Mouse (Mus musculus) cerebellum, postnatal 4 days (tissue): ENCODE results near the gene Vcam1.

ENCODE experiments used
- DNase-seq, 2 experiments: peaks; one replicate each; pipeline ENCODE4 v3.0.0; 2022; ENCODE audit warnings: low spot score in 2 of 2, mixed read lengths in 1 of 2

Vcam1 gene

DNA sequence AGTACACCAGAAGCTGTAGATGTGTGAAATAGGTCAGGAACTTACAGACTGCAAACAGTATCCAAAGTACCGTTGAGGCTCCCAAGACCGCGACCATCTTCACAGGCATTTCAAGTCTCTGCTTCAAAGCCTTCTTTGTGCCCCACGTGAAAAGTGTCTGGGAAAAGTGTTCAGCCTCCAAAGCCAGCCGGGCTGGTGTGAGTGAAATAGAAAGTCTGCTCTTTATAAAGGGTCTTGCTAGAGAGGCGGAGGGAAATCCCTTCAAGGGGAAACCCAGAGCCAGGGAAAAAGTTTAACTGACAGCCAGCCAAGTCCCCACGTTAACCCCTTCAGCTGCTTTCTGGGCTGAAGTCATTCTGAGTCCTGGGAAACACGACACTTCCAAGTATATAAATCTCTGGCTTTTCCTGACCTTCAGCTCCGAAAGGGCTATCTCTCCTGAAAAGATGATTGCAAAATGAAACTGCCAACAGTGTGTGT is at the start of gene Vcam1:
Vcam1 (minus strand) TSS at position 430 of the 480 bp plus-strand sequence.
- peak; percentile 24 to 36 for DNase-seq

DNA sequence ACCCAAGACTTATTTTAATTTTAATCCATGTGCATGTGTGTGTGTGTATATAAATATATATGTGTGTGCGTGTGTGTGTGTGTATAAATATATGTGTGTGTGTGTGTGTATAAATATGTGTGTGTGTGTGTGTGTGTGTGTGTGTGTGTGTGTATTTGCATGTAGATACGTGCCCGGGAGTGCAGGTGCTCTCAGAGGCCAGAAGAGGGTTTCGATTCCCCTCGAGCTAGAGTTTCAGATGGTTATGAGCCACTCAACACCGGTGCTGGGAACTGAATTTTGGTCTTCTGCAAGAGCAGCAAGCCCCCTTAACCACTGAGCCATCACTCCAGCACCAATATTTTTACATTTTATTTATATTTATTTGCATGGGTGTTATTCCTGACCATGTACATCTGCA is 45.6 kb upstream of the Vcam1 start:
- no peak for DNase-seq

DNA sequence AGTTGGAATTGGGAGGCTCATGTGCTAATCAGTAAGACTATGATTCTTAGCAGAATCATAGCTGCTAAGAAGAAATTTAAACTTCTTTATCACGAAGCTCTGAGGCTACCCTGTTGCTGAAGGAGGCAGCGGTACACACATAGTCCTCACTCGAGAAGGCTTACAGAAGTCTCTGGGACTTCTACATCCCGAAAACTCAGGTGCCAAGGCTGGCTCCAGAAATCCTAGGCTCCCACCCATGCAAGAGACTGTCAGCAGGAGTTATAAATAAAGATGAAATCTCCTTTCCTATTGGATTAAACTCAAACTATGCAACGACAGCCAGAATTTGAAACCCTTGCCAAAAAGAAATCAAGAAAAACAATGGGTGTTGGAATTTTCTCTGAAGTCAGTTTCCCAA is 42.0 kb upstream of the Vcam1 start:
- DNase-seq: no peak

DNA sequence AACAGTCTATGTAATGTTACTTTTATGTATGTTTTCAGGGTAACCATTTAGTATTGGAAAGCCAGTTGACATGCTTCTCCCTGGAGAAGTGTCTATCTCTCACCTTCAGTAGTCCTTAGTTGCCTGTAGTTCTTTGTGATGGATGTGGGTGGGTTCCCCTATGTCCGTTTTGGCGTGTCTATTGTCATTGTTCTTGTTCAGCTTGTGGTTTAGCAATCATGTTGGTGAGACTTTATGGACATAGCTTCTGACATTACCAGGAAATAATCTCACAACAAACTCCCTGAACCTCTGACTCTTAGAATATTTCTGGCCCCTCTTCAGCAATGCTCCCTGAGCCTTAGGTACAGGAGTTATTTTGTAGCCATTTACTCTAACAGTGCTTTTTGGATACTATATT is 38.6 kb upstream of the Vcam1 start:
- no peak for DNase-seq

DNA sequence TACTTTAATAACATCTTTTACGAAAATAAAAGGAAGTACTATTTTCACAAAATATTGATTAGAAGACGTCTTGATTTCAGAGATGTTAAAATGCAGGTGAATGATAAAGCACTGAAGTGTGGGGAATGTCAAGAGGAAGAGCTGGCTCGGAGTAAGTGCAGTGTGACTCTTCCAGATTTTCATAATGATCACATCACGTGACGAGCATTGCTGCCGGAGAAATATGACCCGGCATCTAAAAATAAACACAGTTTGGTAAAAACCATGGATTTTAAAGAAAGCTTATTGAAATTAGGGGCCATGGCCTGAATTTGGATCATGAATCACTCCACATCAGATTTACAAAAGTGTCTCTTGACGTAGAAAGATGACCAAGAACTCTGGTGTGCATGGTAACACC is 36.8 kb upstream of the Vcam1 start:
- no peak for DNase-seq

DNA sequence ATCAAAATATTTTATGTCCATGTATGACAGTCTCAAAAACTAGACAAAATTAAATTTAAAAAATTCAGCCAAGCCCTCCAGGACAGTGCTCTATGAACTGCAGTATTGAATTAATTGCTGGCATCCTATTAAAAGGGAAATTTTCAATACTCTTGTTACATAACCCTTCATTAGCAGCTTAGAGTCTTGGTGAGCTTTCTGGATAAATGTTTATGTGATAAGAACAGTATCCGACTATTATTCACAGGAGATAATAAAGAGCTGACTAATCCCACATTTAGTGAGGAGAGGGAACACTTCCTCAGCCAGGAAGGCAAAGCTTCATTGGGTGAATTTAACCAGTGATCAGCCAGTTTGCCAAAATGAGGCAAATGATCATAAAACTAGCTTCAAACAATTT is 35.5 kb upstream of the Vcam1 start:
- DNase-seq: no peak

DNA sequence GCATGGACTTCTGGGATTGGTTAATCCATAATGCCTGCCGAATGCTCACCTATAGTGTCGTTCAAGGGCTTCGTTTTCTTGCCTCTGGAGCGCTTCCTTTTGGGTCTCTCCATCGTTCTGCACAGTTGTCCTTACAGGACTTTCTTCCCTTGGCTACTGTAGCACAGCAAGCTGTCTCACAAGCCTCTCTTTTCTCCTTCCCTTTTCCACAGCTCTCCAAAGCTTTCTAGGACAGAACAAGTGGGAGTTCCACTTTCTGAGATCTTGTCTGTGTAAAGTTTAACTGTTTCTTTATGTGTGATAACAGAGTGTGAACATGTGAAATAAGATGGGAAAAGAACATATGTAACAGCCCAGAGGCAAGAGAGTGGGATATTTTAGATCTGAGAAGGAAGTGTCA is 34.0 kb upstream of the Vcam1 start:
- DNase-seq: no peak

DNA sequence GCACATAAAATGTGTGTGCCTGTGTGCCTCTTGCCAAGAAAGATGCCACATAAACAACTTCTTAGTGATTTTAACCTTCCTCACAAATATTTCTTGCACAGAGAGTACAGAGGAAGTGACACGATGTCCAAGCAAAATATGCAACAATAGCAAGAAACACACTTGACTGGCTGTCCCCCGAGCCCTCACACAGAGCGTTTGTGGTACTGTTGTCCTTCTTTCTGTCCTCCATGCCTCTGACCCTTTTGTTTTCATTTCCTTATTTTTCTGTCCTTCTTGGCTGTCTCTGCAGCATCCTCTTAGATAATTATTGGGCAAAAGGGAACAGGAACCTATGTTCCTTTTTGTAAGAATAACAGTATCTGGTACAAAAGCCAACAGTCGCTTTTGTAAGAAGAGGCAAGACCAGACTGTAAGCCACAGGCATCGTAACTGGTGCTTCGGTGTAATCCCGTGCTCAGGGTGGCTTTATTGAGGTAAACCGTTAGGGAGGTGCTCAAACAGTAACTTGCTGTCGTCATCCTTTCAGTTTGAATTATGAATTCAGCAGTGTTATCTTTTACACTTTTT is 32.7 kb upstream of the Vcam1 start:
- DNase-seq: no peak

DNA sequence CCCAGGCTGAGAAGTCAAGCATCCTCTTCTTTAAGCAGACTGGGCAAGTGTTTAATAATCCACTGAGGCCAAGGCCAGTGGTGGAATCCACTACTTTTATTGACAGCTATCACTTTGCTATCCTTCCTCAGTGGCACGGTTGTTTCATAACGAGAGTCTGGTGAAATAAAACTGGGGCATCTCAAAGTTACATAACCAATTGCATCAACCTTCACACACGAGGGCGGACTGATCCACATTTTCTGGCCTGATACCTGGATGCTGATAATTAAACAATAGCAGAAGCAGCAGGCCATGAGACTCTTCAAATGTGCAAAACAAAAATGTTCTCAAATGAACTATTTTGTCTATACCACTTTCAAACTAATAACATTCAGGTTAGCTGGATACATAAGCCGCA is 29.9 kb upstream of the Vcam1 start:
- DNase-seq: no peak

DNA sequence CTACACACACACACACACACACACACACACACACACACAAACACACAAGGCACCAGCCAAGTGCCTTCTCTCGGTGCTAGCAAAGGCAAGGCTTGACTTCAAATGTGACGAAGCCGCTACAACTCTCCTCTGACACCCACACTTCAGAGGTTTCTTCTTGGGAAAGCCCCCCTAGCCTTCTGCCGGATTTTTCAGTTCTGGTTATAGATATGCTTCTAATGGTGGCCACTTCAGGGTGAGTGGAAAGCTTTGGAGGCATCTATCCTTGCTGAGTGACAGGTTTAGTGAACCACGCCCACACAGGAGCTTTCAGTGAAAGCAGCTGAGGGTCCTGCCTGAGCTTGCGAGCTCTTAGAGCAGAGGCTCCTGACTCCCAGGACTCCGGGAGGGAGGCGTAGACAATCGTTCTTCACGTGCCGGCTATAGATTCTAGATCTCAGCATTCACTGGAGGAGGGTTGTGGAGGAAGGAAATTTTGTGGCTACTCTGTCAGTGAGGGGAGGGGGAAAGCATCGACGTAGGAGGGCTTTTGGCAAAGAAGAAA is 28.0 kb upstream of the Vcam1 start:
- DNase-seq: no peak

DNA sequence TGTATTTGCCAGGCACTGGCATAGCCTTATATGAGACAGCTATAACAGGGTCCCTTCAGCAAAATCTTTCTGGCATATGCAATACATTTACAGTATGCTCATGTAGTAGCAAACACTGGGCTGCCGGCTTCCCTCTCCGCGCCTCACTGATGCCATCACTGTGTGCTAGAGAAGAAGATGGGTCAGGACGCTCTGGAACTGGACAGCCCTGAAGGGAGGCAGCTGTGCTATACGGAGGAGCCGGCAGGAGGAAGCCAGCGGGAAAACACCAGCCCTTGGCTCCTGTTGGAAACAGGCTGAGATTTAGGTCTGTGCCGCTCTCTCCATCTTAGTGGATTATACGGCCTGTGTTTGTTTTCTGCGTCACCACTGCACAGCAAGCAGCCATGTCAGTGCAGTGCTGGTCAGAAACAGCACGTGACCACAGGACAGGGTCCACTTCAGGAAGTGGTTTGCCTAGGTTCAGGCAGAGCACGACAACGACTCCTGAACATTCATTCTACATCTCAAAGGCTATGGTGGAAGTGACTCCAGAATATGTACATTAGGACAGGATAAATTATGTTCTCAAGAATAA is 20.7 kb upstream of the Vcam1 start:
- DNase-seq: no peak

DNA sequence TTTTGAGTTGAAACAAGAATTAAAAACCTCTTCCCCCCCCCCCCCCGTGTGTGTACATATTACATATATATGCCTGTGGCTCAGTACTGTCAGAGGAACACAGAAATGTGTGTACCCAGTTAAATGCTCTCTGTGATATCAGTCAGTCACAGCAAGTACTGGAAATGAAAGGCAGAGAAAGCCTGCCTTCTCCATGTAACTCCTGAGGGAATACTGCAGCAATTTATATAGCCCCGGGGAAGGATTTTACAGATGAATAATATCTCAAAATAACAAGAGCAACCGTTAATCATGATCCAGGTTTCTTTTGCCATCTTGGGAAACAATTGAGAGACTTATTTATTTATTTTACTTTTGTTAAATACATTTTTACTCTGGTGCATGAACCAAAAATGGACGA is 19.6 kb upstream of the Vcam1 start:
- DNase-seq: no peak

DNA sequence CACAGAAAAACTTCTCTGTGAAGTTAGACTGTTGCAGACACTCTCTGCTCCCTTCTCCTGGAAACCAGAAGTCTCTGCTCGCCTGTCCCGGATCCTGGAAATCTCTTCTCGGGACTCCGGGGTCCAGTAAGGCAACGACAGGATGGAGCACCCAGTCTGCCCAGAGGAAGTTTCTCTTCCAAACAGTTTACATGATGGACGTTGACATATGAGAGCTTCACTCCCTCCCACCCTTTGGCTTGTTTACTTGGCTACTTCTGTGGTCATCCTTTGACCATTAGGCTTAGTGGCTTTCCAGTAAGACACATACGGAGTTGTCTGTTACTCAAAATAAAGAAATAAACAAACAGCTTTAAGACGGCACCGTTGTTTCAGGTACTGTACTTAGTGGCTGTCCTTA is 19.2 kb upstream of the Vcam1 start:
- no peak for DNase-seq

DNA sequence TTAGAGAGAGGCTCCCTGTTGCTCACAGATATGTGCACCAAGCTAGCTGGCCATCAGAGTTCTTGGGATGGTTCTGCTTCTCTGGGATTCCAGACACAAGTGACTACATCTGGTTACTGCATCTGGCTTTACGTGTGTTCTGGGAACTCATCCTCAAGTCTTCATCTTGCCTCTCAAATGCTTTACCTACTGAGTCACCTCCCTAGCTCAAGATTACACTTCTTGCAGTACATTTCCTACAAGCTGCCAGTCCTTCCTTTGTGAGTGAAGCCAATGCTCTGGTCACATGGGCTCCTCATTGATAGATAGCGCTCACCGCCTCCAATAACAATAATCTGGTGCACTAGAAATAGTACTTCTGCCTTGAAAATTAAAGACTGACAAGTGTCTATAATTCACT is 11.7 kb upstream of the Vcam1 start:
- DNase-seq: no peak

DNA sequence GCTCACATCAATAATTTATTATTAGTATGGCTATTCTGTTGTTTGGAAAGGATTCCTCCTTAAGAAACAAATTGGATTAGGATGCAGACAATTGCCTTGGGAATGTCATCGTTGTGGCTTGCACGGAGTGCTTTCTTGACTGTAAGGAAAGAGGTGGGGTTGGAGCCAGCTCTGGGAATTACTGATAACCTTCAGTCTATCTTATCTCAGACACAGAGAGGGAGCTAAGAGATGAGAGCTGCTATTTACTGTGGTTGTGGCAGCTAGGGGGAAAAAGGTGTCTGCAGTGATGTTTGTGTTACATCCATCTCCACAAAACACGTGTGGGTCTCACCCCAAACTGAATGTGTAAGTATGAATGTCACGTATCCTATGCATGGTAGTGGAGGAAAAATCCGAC is 9.5 kb upstream of the Vcam1 start:
- DNase-seq: no peak

DNA sequence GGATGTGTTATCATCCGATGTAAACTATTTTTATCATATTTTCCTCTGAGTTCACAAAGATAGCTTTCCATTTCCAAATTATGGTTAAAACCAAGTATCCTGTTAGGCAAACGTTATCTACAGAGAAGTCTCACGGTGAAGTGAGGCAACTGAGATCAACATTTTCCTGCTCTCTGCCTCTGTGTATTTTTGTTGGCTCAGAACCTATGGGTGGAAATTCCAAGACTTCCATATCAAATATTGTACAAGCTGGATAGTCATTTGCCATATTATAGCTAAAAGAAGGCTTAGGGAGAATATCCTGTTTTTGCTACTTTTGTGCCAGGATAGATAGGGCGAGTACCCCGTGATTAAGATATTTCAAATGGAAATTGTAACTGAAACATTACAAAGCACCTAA is 8.6 kb upstream of the Vcam1 start:
- DNase-seq: no peak

DNA sequence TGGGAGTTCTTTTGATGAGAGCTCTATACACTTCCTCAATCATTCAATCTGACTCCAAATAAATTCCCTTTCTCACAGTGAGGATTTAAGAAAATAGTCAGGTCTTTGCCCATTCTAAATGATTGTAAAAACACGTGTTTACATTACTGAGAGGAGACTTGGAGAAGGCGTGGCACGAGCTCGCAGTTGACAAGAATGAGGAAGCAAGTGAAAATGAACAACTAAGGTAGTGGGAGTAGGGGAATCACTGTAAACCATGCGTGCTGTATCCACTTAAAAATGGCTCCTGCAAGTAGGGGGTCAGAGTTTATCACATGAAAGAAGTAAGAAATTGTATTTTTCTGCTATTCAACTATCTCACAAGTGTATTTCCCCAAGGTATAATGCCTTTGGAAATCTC is 3.9 kb upstream of the Vcam1 start:
- DNase-seq: no peak

DNA sequence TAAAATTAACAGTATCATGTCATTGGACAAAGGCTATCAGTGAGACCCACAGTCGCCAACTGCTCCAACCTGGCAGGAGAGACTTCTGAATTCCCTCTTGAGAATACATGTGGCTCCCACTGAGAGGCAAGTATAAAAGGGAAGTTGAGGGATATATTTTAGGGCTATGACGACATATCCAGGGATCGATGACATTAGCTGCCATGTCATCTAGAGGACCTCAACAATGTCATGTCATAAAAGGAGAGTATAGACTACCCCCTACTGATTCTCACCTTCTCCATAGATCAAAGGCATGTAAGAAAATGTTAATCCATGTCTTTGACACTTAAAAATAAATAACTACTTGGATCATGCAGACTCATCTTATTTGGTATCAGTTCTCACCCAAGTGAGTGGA is 1.2 kb upstream of the Vcam1 start:
- no peak for DNase-seq

DNA sequence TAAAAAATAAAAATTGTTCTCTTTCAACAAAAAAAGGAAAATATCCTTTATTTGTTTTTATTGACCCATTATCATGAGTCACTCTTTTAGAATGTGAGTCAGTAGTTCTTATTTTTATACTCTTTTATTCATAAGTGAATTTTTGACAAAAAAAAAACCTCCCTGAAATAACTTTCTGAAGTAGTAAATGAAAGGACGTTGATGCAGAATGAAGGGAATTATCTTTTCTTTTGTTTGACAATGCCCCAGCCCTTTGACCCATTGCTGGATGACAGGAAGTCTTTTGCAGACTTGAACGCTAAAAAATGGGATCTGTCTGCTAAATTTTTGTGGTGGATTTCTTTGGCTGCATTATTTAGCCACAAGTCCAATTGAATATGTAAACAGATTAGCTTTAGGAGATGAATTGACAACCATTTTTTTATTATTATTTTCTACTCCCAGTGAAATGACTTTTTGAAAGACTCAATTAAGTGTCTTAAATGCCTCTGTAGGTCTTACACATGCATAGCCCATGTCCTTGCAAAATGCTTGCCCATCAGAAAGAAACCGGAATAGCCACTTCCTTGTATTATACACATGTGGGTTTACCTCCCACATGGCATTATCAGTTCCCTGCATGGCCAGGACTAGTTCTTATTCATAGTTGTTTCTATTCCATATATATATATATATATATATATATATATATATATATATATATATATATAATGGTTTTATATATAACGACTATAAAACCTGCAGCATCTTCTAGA is 530 bp upstream of the Vcam1 start:
- no peak for DNase-seq

DNA sequence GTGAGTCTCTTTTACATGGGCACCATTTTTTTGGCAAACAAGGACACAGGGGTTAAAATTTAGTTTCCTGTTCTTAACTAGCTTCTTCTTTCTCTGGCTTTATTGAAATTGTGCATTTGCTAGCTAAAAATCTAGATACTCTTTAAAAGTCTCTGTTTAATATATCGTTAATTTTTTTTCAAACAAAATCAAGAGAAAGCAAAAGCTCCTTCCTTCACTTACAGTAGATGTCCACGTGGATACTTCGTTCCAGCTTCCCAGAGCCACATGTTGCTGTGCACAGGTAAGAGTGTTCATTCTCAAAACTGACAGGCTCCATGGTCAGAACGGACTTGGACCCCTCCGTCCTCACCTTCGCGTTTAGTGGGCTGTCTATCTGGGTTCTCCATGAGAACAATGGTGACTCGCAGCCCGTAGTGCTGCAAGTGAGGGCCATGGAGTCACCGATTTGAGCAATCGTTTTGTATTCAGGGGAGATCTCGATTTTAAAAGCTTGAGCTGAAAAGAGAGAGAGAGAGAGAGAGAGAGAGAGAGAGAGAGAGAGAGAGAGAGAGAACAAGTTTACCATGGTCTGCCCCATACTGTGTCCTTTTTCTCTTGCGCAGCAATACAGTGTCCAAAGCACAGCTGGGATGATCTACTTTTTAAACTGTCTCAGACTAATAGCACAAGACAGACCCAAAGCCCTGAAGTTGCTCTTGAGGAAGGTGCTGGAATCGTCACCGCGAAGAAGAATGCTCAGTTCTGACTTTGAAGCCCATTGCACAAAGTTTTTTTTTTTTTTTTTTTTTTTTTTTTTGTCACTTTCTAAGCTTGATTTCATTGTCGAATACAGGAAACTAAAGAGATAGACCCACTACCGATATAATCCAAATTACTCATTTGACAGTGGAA is 930 bp downstream of the Vcam1 start:
- DNase-seq: no peak

DNA sequence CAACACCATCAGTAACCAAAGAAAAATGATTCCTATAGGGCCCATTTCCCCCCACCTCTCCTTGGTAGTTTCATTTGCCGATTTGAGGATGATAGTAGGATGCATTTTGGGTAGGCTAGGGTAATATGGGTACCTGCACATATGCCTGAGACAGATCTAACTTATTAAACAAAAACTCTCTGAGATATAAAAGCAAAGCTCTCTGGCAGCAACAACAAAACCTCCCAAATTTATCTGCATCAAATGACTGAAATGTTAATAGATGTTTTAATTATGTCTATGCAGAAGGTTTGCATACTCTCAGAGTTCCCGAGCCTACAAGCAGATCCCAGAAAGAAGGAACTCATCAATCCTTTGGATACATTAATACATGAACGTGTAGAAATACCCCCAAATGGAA is 1.7 kb downstream of the Vcam1 start:
- no peak for DNase-seq

DNA sequence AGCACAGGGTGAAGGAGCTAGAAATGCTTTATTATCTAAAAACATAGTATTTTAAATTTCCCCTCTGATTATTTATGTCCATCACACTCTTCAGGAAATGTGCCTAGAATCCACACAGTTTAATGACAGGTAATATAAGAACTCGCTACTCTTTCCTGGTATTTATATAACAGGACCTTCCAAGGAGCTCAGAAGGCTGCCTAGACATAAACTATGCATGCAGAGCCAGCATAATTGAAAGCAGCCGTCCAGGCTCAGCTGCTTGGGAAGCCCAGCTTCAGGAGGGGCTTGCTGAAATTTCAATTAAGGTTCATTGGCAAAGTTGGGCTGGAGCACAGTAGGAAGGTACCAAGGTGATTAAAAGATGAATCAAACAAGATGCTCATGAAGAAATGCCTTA is 2.2 kb downstream of the Vcam1 start:
- DNase-seq: no peak
